Mouse (Mus musculus): ENCODE measurements at regions not wholly inside any gene's neighbourhood (a gene's known extent, or its start where the extent isn't known, plus 50 kb on each side); places are given as distances from the start of the nearest gene placed in this dataset.

DNA sequence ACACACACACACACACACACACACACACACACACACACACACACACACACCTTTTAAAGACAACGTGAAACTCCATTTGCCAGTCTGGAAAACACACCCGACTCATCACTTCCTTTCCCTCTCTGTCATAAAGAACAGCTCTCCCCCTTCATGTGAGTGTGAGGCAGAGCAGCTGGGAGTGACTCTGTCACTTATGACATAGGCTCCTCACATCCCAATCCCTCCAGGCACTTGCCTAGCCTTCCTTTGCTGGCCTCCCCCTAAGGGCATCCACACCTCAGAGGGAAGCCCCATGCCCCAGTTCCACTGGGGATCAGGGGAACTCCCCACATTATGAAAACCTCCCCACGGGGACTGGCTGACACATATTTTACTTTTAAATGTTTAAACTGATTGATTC, 257.5 kb downstream of the Tshz3 start:
- Histone ChIP-seq H3K36me3 (ENCODE audit: control insufficient read depth, insufficient read depth, low read length, poor library complexity, severe bottlenecking) (no peaks in the 10 kb centered on the region), H3K27ac (ENCODE audit: insufficient read depth, low read depth, low read length, poor library complexity, severe bottlenecking) (no peak overlapping the region), H3K4me3 (ENCODE audit: insufficient read depth in 1 of 2, low read depth in 1 of 2, low read length in 2 of 2, poor library complexity in 1 of 2, severe bottlenecking in 1 of 2) (no peak overlapping the region), H3K9ac (ENCODE audit: insufficient read depth, low read depth, low read length, poor library complexity, severe bottlenecking) (no peak overlapping the region), H3K4me1 (ENCODE audit: control insufficient read depth in 2 of 2, insufficient read depth in 2 of 2, low read length in 2 of 2, poor library complexity in 1 of 2) (no peaks in the 10 kb centered on the region), H3K9me3 (ENCODE audit: control insufficient read depth, insufficient read depth, low read depth, low read length) (no peaks in the 10 kb centered on the region)
- DNase-seq (ENCODE audit: low read depth, low spot score) = no peak
- in situ Hi-C loops (cut with MboI; ENCODE audit: low sequenced_read_pairs in 2 of 2, unreplicated experiment in 2 of 2) = no loop called here
- no peak for TF ChIP-seq MAFK (IDR thresholded peaks at IDR 0.05; ENCODE audit: insufficient read depth, low read depth, low read length)
- no peak for TF ChIP-seq CHD2 (IDR thresholded peaks at IDR 0.05; ENCODE audit: low read depth, low read length)
- TF ChIP-seq ZC3H11A (IDR thresholded peaks at IDR 0.05; ENCODE audit: borderline replicate concordance, low read depth, low read length) = no peak
- no peak for TF ChIP-seq HCFC1 (IDR thresholded peaks at IDR 0.05; ENCODE audit: borderline replicate concordance, insufficient read depth, low read length)
- no peak for TF ChIP-seq ZNF384 (IDR thresholded peaks at IDR 0.05; ENCODE audit: low read depth, low read length)

DNA sequence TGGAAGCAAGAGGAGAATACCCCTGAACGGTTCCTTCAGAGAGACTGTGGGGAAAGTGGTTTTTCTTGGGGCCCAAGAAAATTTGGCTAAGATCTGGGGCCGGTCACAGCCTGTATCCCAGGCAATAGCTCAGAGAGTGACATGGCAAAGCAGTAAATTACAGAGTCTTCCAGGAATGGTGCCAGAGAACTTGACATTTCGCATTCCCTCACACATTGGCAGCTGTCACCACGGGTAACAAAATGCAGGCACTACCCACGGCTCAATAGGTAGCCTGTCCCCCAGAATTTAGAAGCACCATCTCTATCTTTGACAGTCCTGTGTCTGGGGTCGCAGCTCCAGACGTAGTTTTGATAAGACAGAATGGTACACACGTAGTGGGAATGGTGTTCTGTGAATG, 260.3 kb downstream of the Tshz3 start:
- no peak overlapping the region for H3K27ac ChIP-seq (ENCODE audit: insufficient read depth, low read depth, low read length, poor library complexity, severe bottlenecking)
- H3K9me3 ChIP-seq (ENCODE audit: control insufficient read depth, insufficient read depth, low read depth, low read length) = no peaks in the 10 kb centered on the region
- H3K4me1 ChIP-seq (ENCODE audit: control insufficient read depth in 2 of 2, insufficient read depth in 2 of 2, low read length in 2 of 2, poor library complexity in 1 of 2) = no peaks in the 10 kb centered on the region
- no peak for DNase-seq (ENCODE audit: low read depth, low spot score)
- no peak overlapping the region for H3K9ac ChIP-seq (ENCODE audit: insufficient read depth, low read depth, low read length, poor library complexity, severe bottlenecking)
- in situ Hi-C loops (cut with MboI; ENCODE audit: low sequenced_read_pairs in 2 of 2, unreplicated experiment in 2 of 2) = no loop called here
- no peaks in the 10 kb centered on the region for H3K36me3 ChIP-seq (ENCODE audit: control insufficient read depth, insufficient read depth, low read length, poor library complexity, severe bottlenecking)
- H3K4me3 ChIP-seq (ENCODE audit: insufficient read depth in 1 of 2, low read depth in 1 of 2, low read length in 2 of 2, poor library complexity in 1 of 2, severe bottlenecking in 1 of 2) = no peak overlapping the region
- TF ChIP-seq CHD2 (IDR thresholded peaks at IDR 0.05; ENCODE audit: low read depth, low read length) = no peak

DNA sequence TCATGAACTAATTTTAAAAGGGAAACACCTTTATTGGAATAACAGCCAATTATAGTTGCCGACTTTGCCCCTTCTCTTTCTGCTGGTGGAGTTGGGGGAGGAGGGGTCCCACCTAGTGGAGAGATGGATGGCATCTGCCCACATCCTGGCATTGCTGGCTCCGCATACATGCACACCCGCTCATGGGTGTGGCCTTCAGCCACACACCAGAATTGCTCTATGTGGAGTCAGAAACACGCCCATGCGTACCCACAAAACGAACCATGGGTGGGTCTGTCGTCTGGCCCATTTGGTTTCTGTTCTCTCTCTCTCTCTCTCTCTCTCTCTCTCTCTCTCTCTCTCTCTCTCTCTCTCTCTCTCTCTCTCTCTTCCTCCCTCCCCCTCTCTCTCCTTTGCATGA, 273.9 kb downstream of the Tshz3 start:
- no peak for DNase-seq (ENCODE audit: low read depth, low spot score)
- H3K4me1 ChIP-seq (ENCODE audit: control insufficient read depth in 2 of 2, insufficient read depth in 2 of 2, low read length in 2 of 2, poor library complexity in 1 of 2) = no peaks in the 10 kb centered on the region; a peak in 1 of 4 replicates
- no peak overlapping the region for H3K27ac ChIP-seq (ENCODE audit: insufficient read depth, low read depth, low read length, poor library complexity, severe bottlenecking)
- TF ChIP-seq CHD2 (IDR thresholded peaks at IDR 0.05; ENCODE audit: low read depth, low read length) (no peak), MAFK (IDR thresholded peaks at IDR 0.05; ENCODE audit: insufficient read depth, low read depth, low read length) (no peak), HCFC1 (IDR thresholded peaks at IDR 0.05; ENCODE audit: borderline replicate concordance, insufficient read depth, low read length) (no peak), ZC3H11A (IDR thresholded peaks at IDR 0.05; ENCODE audit: borderline replicate concordance, low read depth, low read length) (no peak)
- no peaks in the 10 kb centered on the region for H3K36me3 ChIP-seq (ENCODE audit: control insufficient read depth, insufficient read depth, low read length, poor library complexity, severe bottlenecking)
- H3K9me3 ChIP-seq (ENCODE audit: control insufficient read depth, insufficient read depth, low read depth, low read length) = no peaks in the 10 kb centered on the region
- no peak overlapping the region for H3K9ac ChIP-seq (ENCODE audit: insufficient read depth, low read depth, low read length, poor library complexity, severe bottlenecking)
- no peak overlapping the region for H3K4me3 ChIP-seq (ENCODE audit: insufficient read depth in 1 of 2, low read depth in 1 of 2, low read length in 2 of 2, poor library complexity in 1 of 2, severe bottlenecking in 1 of 2)
- in situ Hi-C loops (cut with MboI; ENCODE audit: low sequenced_read_pairs in 2 of 2, unreplicated experiment in 2 of 2) = no loop called here

- H3K4me1 ChIP-seq (ENCODE audit: control insufficient read depth in 2 of 2, insufficient read depth in 2 of 2, low read length in 2 of 2, poor library complexity in 1 of 2) = no peaks in the 10 kb centered on the region; a peak in 1 of 4 replicates
- TF ChIP-seq MAFK (IDR thresholded peaks at IDR 0.05; ENCODE audit: insufficient read depth, low read depth, low read length) (no peak), ZC3H11A (IDR thresholded peaks at IDR 0.05; ENCODE audit: borderline replicate concordance, low read depth, low read length) (no peak), HCFC1 (IDR thresholded peaks at IDR 0.05; ENCODE audit: borderline replicate concordance, insufficient read depth, low read length) (no peak), CHD2 (IDR thresholded peaks at IDR 0.05; ENCODE audit: low read depth, low read length) (no peak), ZNF384 (IDR thresholded peaks at IDR 0.05; ENCODE audit: low read depth, low read length) (no peak)
- no peak for DNase-seq (ENCODE audit: low read depth, low spot score)
- in situ Hi-C loops (cut with MboI; ENCODE audit: low sequenced_read_pairs in 2 of 2, unreplicated experiment in 2 of 2) = no loop called here
- H3K9me3 ChIP-seq (ENCODE audit: control insufficient read depth, insufficient read depth, low read depth, low read length) = no peaks in the 10 kb centered on the region
- H3K27ac ChIP-seq (ENCODE audit: insufficient read depth, low read depth, low read length, poor library complexity, severe bottlenecking) = no peak overlapping the region
- no peaks in the 10 kb centered on the region for H3K36me3 ChIP-seq (ENCODE audit: control insufficient read depth, insufficient read depth, low read length, poor library complexity, severe bottlenecking)
- no peak overlapping the region for H3K9ac ChIP-seq (ENCODE audit: insufficient read depth, low read depth, low read length, poor library complexity, severe bottlenecking)
- no peak overlapping the region for H3K4me3 ChIP-seq (ENCODE audit: insufficient read depth in 1 of 2, low read depth in 1 of 2, low read length in 2 of 2, poor library complexity in 1 of 2, severe bottlenecking in 1 of 2)
These were observed 275.9 kb downstream of the Tshz3 start for GRCm38 (mm10) chr7:36973654-36974320.

- in situ Hi-C loops (cut with MboI; ENCODE audit: low sequenced_read_pairs in 2 of 2, unreplicated experiment in 2 of 2) = no loop called here
- TF ChIP-seq ZNF384 (IDR thresholded peaks at IDR 0.05; ENCODE audit: low read depth, low read length) = no peak
- no peak for TF ChIP-seq MAFK (IDR thresholded peaks at IDR 0.05; ENCODE audit: insufficient read depth, low read depth, low read length)
- peak; percentile 45; the same call in 1 of the 2 replicates for TF ChIP-seq ZC3H11A (IDR thresholded peaks at IDR 0.05; ENCODE audit: borderline replicate concordance, low read depth, low read length)
- Histone ChIP-seq H3K4me1 (ENCODE audit: control insufficient read depth in 2 of 2, insufficient read depth in 2 of 2, low read length in 2 of 2, poor library complexity in 1 of 2) (no peaks in the 10 kb centered on the region; a peak in 1 of 4 replicates), H3K9ac (ENCODE audit: insufficient read depth, low read depth, low read length, poor library complexity, severe bottlenecking) (no peak overlapping the region), H3K4me3 (ENCODE audit: insufficient read depth in 1 of 2, low read depth in 1 of 2, low read length in 2 of 2, poor library complexity in 1 of 2, severe bottlenecking in 1 of 2) (no peak overlapping the region), H3K36me3 (ENCODE audit: control insufficient read depth, insufficient read depth, low read length, poor library complexity, severe bottlenecking) (no peaks in the 10 kb centered on the region), H3K27ac (ENCODE audit: insufficient read depth, low read depth, low read length, poor library complexity, severe bottlenecking) (no peak overlapping the region), H3K9me3 (ENCODE audit: control insufficient read depth, insufficient read depth, low read depth, low read length) (no peaks in the 10 kb centered on the region)
- DNase-seq (ENCODE audit: low read depth, low spot score) = peak; percentile 34
These were observed 276.7 kb downstream of the Tshz3 start for GRCm38 (mm10) chr7:36974573-36974972.
